Mouse (Mus musculus): Measurements from ENCODE around the gene Pnmal2. TPM values are rescaled to one million over a fixed set of nuclear protein-coding genes. Genes with fewer than 3 reads are reported as not detected.

The Pnmal2 gene
- polyA plus RNA-seq, 1 experiment from 2014 or later = 3.3 TPM

DNA sequence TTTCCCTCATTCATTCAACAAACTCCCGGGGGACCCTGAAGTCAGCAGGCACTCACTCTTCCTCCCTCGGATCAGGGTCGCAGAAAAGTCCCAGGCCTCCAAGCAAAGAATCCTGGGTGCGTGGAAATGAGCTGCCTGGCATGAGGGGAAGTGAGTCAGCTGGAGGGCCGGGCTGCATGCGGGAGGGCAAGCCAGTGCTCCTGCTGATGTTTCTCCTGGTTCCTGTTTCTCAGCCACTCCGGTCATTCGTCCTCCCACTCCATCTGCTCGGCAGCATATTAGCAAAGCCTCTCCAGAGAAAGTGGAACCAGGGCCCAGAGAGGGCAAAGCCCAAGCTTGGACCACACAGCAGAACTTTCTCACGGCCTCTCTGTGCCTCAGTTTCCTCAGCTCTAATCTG is 34.6 kb upstream of the Pnmal2 start:
- no peak overlapping the region for H3K4me2 ChIP-seq (replicated peaks; ENCODE audit: low read depth)
- TF ChIP-seq CTCF (IDR thresholded peaks at IDR 0.05; ENCODE audit: low read depth) = no peak
- no peak overlapping the region for H3K9ac ChIP-seq (ENCODE audit: low read depth, low read length)
- no peaks in the 10 kb centered on the region for H3K9me3 ChIP-seq (ENCODE audit: control insufficient read depth)
- no peak overlapping the region for H3K27ac ChIP-seq (ENCODE audit: low read depth, low read length)
- H3K4me3 ChIP-seq (ENCODE audit: low read depth, low read length) = no peak overlapping the region
- H3K36me3 ChIP-seq (ENCODE audit: control insufficient read depth, insufficient read depth) = peaks cover 8% of the 10 kb centered on the region; the same call in 1 of the 2 replicates
- WGBS = 52% methylated on average over 10 of the region's 10 CpGs
- ATAC-seq = no peak
- no peaks in the 10 kb centered on the region for H3K4me1 ChIP-seq (replicated peaks; ENCODE audit: control insufficient read depth, insufficient read depth, low read length)
- no peaks in the 10 kb centered on the region for H3K27me3 ChIP-seq (replicated peaks; ENCODE audit: control insufficient read depth, insufficient read depth, low read length)

- WGBS = 76% methylated on average over 3 of the region's 3 CpGs
- Histone ChIP-seq H3K27me3 (replicated peaks; ENCODE audit: control insufficient read depth, insufficient read depth, low read length) (no peaks in the 10 kb centered on the region), H3K36me3 (ENCODE audit: control insufficient read depth, insufficient read depth) (peaks cover 26% of the 10 kb centered on the region), H3K4me3 (ENCODE audit: low read depth, low read length) (no peak overlapping the region), H3K4me1 (replicated peaks; ENCODE audit: control insufficient read depth, insufficient read depth, low read length) (no peaks in the 10 kb centered on the region), H3K4me2 (replicated peaks; ENCODE audit: low read depth) (no peak overlapping the region), H3K9me3 (ENCODE audit: control insufficient read depth) (no peaks in the 10 kb centered on the region), H3K27ac (ENCODE audit: low read depth, low read length) (no peak overlapping the region), H3K9ac (ENCODE audit: low read depth, low read length) (no peak overlapping the region)
- TF ChIP-seq CTCF (IDR thresholded peaks at IDR 0.05; ENCODE audit: low read depth) = no peak
- ATAC-seq = no peak
These were observed 32.6 kb upstream of the Pnmal2 start for GRCm38 (mm10) chr7:16911904-16912303.

DNA sequence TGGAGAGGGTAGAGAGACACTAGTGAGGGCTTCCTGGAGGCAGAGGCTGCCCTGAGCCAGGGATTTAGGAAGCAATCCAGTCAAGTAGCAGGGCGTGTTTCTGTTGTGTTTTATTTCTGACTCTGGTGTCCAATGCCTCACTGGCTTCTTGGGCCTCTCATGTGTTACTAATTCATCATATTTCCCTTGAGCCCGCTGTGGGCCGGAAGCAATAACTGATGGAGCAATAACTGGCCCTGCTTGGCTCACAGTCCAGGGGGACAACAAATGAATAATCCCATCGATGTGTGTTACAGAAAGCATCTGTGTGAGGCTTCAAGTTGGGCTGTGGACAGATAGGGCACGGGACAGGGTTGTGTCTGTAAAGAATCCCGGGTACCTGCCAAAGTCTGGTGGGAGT is 32.1 kb upstream of the Pnmal2 start:
- ATAC-seq = no peak
- no peak overlapping the region for H3K4me2 ChIP-seq (replicated peaks; ENCODE audit: low read depth)
- WGBS = 55% methylated on average over 6 of the region's 6 CpGs
- H3K9me3 ChIP-seq (ENCODE audit: control insufficient read depth) = no peaks in the 10 kb centered on the region
- TF ChIP-seq CTCF (IDR thresholded peaks at IDR 0.05; ENCODE audit: low read depth) = no peak
- no peak overlapping the region for H3K4me3 ChIP-seq (ENCODE audit: low read depth, low read length)
- H3K27ac ChIP-seq (ENCODE audit: low read depth, low read length) = no peak overlapping the region
- H3K27me3 ChIP-seq (replicated peaks; ENCODE audit: control insufficient read depth, insufficient read depth, low read length) = no peaks in the 10 kb centered on the region
- no peaks in the 10 kb centered on the region for H3K4me1 ChIP-seq (replicated peaks; ENCODE audit: control insufficient read depth, insufficient read depth, low read length)
- H3K9ac ChIP-seq (ENCODE audit: low read depth, low read length) = no peak overlapping the region
- peaks cover 31% of the 10 kb centered on the region for H3K36me3 ChIP-seq (ENCODE audit: control insufficient read depth, insufficient read depth)

- Histone ChIP-seq H3K4me2 (replicated peaks; ENCODE audit: low read depth) (no peak overlapping the region), H3K4me1 (replicated peaks; ENCODE audit: control insufficient read depth, insufficient read depth, low read length) (no peaks in the 10 kb centered on the region), H3K36me3 (ENCODE audit: control insufficient read depth, insufficient read depth) (peaks cover 46% of the 10 kb centered on the region), H3K4me3 (ENCODE audit: low read depth, low read length) (no peak overlapping the region), H3K9ac (ENCODE audit: low read depth, low read length) (no peak overlapping the region), H3K9me3 (ENCODE audit: control insufficient read depth) (no peaks in the 10 kb centered on the region), H3K27ac (ENCODE audit: low read depth, low read length) (no peak overlapping the region), H3K27me3 (replicated peaks; ENCODE audit: control insufficient read depth, insufficient read depth, low read length) (no peaks in the 10 kb centered on the region)
- WGBS = 30% methylated on average over 10 of the region's 10 CpGs
- peak; percentile 95 for TF ChIP-seq CTCF (IDR thresholded peaks at IDR 0.05; ENCODE audit: low read depth)
- ATAC-seq = peak; percentile 57
These were observed 30.6 kb upstream of the Pnmal2 start for GRCm38 (mm10) chr7:16913806-16914452.

- Histone ChIP-seq H3K27ac (ENCODE audit: low read depth, low read length) (no peak overlapping the region), H3K36me3 (ENCODE audit: control insufficient read depth, insufficient read depth) (peaks cover 48% of the 10 kb centered on the region), H3K4me1 (replicated peaks; ENCODE audit: control insufficient read depth, insufficient read depth, low read length) (no peaks in the 10 kb centered on the region), H3K9ac (ENCODE audit: low read depth, low read length) (no peak overlapping the region), H3K4me3 (ENCODE audit: low read depth, low read length) (no peak overlapping the region), H3K4me2 (replicated peaks; ENCODE audit: low read depth) (no peak overlapping the region), H3K27me3 (replicated peaks; ENCODE audit: control insufficient read depth, insufficient read depth, low read length) (no peaks in the 10 kb centered on the region), H3K9me3 (ENCODE audit: control insufficient read depth) (no peaks in the 10 kb centered on the region)
- ATAC-seq = 0 out of 2 replicates have a peak, but pooled peaks have one; percentile 6
- 82% methylated on average over 18 of the region's 18 CpGs for WGBS
- TF ChIP-seq CTCF (IDR thresholded peaks at IDR 0.05; ENCODE audit: low read depth) = no peak
These were observed 29.8 kb upstream of the Pnmal2 start for GRCm38 (mm10) chr7:16914453-16915343.
